Mouse (Mus musculus): Measurements from ENCODE around the gene Stat1.

GRCm38 (mm10) chr1:52151166-52151565 lies 31.9 kb downstream of the Stat1 start:
- TF ChIP-seq POLR2A (IDR thresholded peaks at IDR 0.05; ENCODE audit: low read depth, low read length) (no peak), CTCF (conservative IDR thresholded peaks at IDR 0.05; ENCODE audit: insufficient read depth, insufficient read length, low read depth, low read length) (no peak)
